Mouse (Mus musculus) heart, embryonic 11.5 days (tissue): ENCODE results near the gene Bloc1s5. TPM values are rescaled to one million over a fixed set of nuclear protein-coding genes. Genes with fewer than 3 reads are reported as not detected.

Experiments
- ATAC-seq: fragments of 200-750 bp; cut with Nextera tagmentation; replicated peaks from 2 replicates; pipeline ENCODE4 v1.8.0; 2017; ENCODE audit warnings: moderate library complexity; ENCODE audit not compliant: insufficient number of reproducible peaks, low FRiP score, low TSS enrichment
- H3K27ac ChIP-seq: fragments of 300-500 bp; sonication (generic); 2 replicates; pipeline ENCODE4 v1.5.1; 2014; ENCODE audit warnings: mild to moderate bottlenecking, low read depth, low read length
- H3K27me3 ChIP-seq: fragments of 300-500 bp; sonication (generic); 2 replicates; pipeline ENCODE4 v1.6.1; 2014; ENCODE audit warnings: mild to moderate bottlenecking, low read length, mixed read lengths; ENCODE audit not compliant: control insufficient read depth, insufficient read depth
- H3K36me3 ChIP-seq: fragments of 300-500 bp; sonication (generic); 2 replicates; pipeline ENCODE4 v1.6.1; 2014; ENCODE audit warnings: mild to moderate bottlenecking, low read length, moderate library complexity, mixed read lengths; ENCODE audit not compliant: control insufficient read depth, insufficient read depth
- H3K4me1 ChIP-seq: fragments of 300-500 bp; sonication (generic); 2 replicates; pipeline ENCODE4 v1.6.1; 2014; ENCODE audit warnings: low read length; ENCODE audit not compliant: control insufficient read depth, insufficient read depth
- H3K4me2 ChIP-seq: fragments of 300-500 bp; sonication (generic); 2 replicates; pipeline ENCODE4 v1.6.1; 2014; ENCODE audit warnings: mild to moderate bottlenecking, moderate library complexity
- H3K4me3 ChIP-seq: fragments of 300-500 bp; sonication (generic); 2 replicates; pipeline ENCODE4 v1.5.1; 2014; ENCODE audit warnings: low read depth, low read length
- H3K9ac ChIP-seq: fragments of 300-500 bp; sonication (generic); 2 replicates; pipeline ENCODE4 v1.6.1; 2014; ENCODE audit warnings: mild to moderate bottlenecking, low read depth, low read length, moderate library complexity
- H3K9me3 ChIP-seq: fragments of 300-500 bp; sonication (generic); replicated peaks from 2 replicates; pipeline ENCODE4 v1.6.1; 2016; ENCODE audit warnings: low read length; ENCODE audit not compliant: control insufficient read depth
- WGBS: fragments of 180-500 bp; shearing (Covaris S2); extraction: QIAGEN DNeasy Blood & Tissue Kit; methylation state at CpG from one replicate; pipeline ENCODE4 v1.1.7; 2014; ENCODE audit not compliant: insufficient replicate concordance; 5-methylcytosine and 5-hydroxymethylcytosine counted together
- polyA plus RNA-seq: library from polyadenylated mRNA; unstranded; fragments of >200 nt; fragmentation: Nextera tagmentation; extraction: Ambion mirVana; gene quantifications from 2 replicates; pipeline ENCODE4 v1.2.1, GENCODE M21; 2014

The Bloc1s5 gene
- polyA plus RNA-seq, 1 experiment from 2014 or later, result 18.9 TPM

DNA sequence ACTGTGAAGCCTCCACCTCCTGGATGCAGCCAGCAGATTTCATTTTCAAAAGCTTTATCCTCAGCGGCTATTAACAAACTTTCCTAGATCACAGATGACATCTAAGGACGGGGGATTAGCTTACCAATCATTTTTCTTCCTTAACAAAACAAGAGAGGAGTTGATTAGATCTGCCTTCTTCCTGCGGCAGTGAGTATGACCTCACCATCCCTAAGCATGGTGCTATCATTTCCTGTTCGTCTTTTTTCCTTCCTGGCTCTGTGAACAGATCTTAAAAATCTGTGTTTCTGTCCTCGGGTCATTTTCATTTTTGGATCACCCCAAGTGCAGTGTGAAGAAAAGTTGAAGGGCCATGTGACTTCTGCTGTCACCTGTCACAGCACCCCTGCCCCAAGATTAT, 20.6 kb downstream of the Bloc1s5 start:
- Histone ChIP-seq H3K4me1 (peaks cover 10% of the 10 kb centered on the region; the same call in 1 of the 2 replicates), H3K9me3 (no peaks in the 10 kb centered on the region), H3K4me3 (no peak overlapping the region), H3K27ac (no peak overlapping the region), H3K36me3 (peaks cover 11% of the 10 kb centered on the region), H3K4me2 (no peak overlapping the region), H3K9ac (no peak overlapping the region), H3K27me3 (no peaks in the 10 kb centered on the region)
- WGBS, result 39% methylated on average over 5 of the region's 5 CpGs
- ATAC-seq, result no peak

DNA sequence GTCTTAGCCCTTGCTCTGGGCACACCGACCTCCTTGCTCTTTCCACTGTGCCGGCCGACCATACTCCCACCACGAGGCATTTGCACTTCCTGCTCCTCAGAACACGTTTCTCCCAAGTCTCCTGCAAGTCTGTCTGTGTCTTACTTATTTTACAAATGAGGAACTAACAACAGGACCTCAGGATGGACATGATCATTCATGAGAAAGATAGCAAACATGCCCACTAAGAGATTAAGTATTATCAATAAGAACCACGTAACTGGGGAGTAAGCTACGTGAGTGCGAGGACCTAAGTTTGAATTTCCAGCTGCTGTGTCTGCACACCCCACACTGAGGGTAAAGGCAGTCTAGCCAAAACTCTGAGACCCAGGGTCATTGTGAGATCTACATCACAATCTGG, 21.3 kb downstream of the Bloc1s5 start:
- H3K4me1 ChIP-seq, result peaks cover 10% of the 10 kb centered on the region; the same call in 1 of the 2 replicates
- no peak overlapping the region for H3K4me2 ChIP-seq
- no peak overlapping the region for H3K9ac ChIP-seq
- ATAC-seq, result no peak
- no peaks in the 10 kb centered on the region for H3K9me3 ChIP-seq
- no peaks in the 10 kb centered on the region for H3K27me3 ChIP-seq
- no peak overlapping the region for H3K27ac ChIP-seq
- H3K36me3 ChIP-seq, result peaks cover 11% of the 10 kb centered on the region
- H3K4me3 ChIP-seq, result no peak overlapping the region
- 77% methylated on average over 8 of the region's 8 CpGs for WGBS

- Histone ChIP-seq H3K36me3 (peaks cover 11% of the 10 kb centered on the region), H3K9me3 (no peaks in the 10 kb centered on the region), H3K4me1 (peaks cover 10% of the 10 kb centered on the region; the same call in 1 of the 2 replicates), H3K27ac (no peak overlapping the region), H3K9ac (no peak overlapping the region), H3K4me2 (no peak overlapping the region), H3K27me3 (no peaks in the 10 kb centered on the region), H3K4me3 (no peak overlapping the region)
- ATAC-seq, result no peak
- 74% methylated on average over 9 of the region's 9 CpGs for WGBS
These were observed 22.3 kb downstream of the Bloc1s5 start for GRCm38 (mm10) chr13:38612608-38613007.

DNA sequence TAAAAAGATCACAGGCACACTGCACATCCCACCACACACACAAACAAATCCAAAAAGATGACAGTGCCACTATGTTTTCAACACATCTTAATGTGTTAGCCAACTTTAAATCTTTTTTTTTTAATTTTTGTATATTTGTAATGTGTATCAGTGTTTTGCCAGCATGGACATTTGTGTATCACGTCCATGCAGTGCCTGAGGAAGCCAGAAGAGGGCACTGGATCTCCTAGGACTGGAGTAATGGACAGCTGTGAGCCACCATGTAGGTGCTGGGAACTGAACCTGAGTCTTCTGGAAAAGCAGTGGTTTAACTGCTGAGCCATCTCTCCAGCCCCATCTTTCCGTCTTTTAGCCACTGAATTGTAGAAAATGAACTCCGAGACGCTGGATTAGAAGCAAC, 22.7 kb downstream of the Bloc1s5 start:
- Histone ChIP-seq H3K27me3 (no peaks in the 10 kb centered on the region), H3K27ac (no peak overlapping the region), H3K9me3 (no peaks in the 10 kb centered on the region), H3K4me2 (no peak overlapping the region), H3K4me1 (peaks cover 10% of the 10 kb centered on the region; the same call in 1 of the 2 replicates), H3K36me3 (peaks cover 11% of the 10 kb centered on the region), H3K4me3 (no peak overlapping the region), H3K9ac (no peak overlapping the region)
- no peak for ATAC-seq
- 91% methylated on average over 4 of the region's 4 CpGs for WGBS

DNA sequence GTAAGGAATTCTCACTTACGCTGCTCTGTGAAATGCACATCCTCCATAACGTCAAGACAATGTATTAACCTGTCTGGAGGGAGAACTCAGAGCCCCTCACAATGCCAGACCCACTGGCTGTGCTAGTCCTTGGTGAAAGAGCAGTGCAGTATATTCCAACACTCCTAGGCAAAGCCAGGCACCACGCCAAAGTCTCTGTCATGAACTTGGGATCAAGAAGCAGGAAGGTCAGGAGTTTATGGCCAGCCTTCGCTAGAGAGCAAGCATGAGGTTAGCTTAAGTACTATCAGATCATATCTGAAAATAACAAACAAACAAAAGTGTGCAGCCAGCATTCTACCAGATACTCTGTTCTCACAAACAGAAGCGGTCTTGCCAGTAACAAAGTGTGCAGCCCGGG, 24.6 kb downstream of the Bloc1s5 start:
- 66% methylated on average over 6 of the region's 6 CpGs for WGBS
- H3K27ac ChIP-seq, result no peak overlapping the region
- no peak overlapping the region for H3K4me2 ChIP-seq
- peaks cover 11% of the 10 kb centered on the region for H3K36me3 ChIP-seq
- H3K4me3 ChIP-seq, result no peak overlapping the region
- H3K9me3 ChIP-seq, result no peaks in the 10 kb centered on the region
- H3K27me3 ChIP-seq, result no peaks in the 10 kb centered on the region
- no peak overlapping the region for H3K9ac ChIP-seq
- peaks cover 10% of the 10 kb centered on the region; the same call in 1 of the 2 replicates for H3K4me1 ChIP-seq
- ATAC-seq, result no peak

GRCm38 (mm10) chr13:38607130-38607529, 27.8 kb downstream of the Bloc1s5 start:
- Histone ChIP-seq H3K4me1 (peaks cover 7% of the 10 kb centered on the region), H3K27ac (no peak overlapping the region), H3K4me2 (no peak overlapping the region), H3K27me3 (no peaks in the 10 kb centered on the region), H3K4me3 (no peak overlapping the region), H3K9ac (no peak overlapping the region), H3K36me3 (peaks cover 4% of the 10 kb centered on the region), H3K9me3 (no peaks in the 10 kb centered on the region)
- WGBS, result 81% methylated on average over 6 of the region's 6 CpGs
- ATAC-seq, result no peak

DNA sequence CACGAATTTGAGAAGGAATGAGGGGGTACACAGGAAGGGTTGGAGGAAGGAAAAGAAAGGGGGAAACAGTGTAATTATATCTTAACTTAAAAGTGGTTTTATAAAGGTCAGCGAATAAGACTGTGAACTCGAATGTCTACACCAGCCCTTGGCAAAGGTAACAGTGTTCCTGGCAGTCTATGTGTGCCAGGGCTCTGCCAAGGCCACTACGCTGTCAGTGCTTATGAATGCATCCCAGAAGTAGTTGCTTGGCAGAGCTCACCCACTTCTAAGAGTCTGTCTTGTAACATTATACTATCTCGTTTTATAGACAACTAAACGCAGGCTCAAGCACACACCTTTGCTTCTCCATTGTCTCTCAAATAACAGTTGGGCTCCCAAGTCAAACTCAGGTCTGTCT, 29.6 kb downstream of the Bloc1s5 start:
- H3K4me1 ChIP-seq, result peaks cover 7% of the 10 kb centered on the region
- ATAC-seq, result no peak
- 82% methylated on average over 6 of the region's 6 CpGs for WGBS
- H3K9ac ChIP-seq, result no peak overlapping the region
- no peaks in the 10 kb centered on the region for H3K27me3 ChIP-seq
- no peak overlapping the region for H3K4me3 ChIP-seq
- H3K4me2 ChIP-seq, result no peak overlapping the region
- H3K36me3 ChIP-seq, result no peaks in the 10 kb centered on the region
- no peak overlapping the region for H3K27ac ChIP-seq
- H3K9me3 ChIP-seq, result no peaks in the 10 kb centered on the region

- 87% methylated on average over 13 of the region's 13 CpGs for WGBS
- Histone ChIP-seq H3K36me3 (no peaks in the 10 kb centered on the region), H3K27ac (no peak overlapping the region; the same call in 1 of the 2 replicates), H3K4me1 (peaks cover 7% of the 10 kb centered on the region; the same call in 1 of the 2 replicates), H3K9me3 (no peaks in the 10 kb centered on the region), H3K9ac (no peak overlapping the region), H3K27me3 (no peaks in the 10 kb centered on the region), H3K4me3 (no peak overlapping the region), H3K4me2 (0 out of 2 replicates have a peak overlapping the region, but pooled peaks have one; percentile 14)
- no peak for ATAC-seq
These were observed 31.9 kb downstream of the Bloc1s5 start for GRCm38 (mm10) chr13:38602966-38603365.

- Histone ChIP-seq H3K9me3 (no peaks in the 10 kb centered on the region), H3K9ac (no peak overlapping the region), H3K27ac (no peak overlapping the region; the same call in 1 of the 2 replicates), H3K4me1 (peaks cover 7% of the 10 kb centered on the region; the same call in 1 of the 2 replicates), H3K4me2 (0 out of 2 replicates have a peak overlapping the region, but pooled peaks have one; percentile 14), H3K4me3 (no peak overlapping the region), H3K27me3 (no peaks in the 10 kb centered on the region), H3K36me3 (no peaks in the 10 kb centered on the region)
- ATAC-seq, result no peak
- 47% methylated on average over 17 of the region's 17 CpGs for WGBS
These were observed 32.6 kb downstream of the Bloc1s5 start for GRCm38 (mm10) chr13:38602243-38602832.
